Mouse (Mus musculus) left cerebral cortex, postnatal 10 days (tissue): ENCODE measurements around the gene Zfp319. TPM values are rescaled to one million over a fixed set of nuclear protein-coding genes. Genes with fewer than 3 reads are reported as not detected.

Experiments used
- DNase-seq, 2 experiments: peaks; one replicate each; pipeline ENCODE4 v3.0.0; 2021 to 2022; ENCODE audit warnings: low spot score in 2 of 2, mixed read lengths in 1 of 2; ENCODE audit errors: extremely low spot score in 1 of 2
- intact Hi-C: fragments of 180-260 bp; cut with DNase I; formaldehyde crosslinking; loops from one replicate; pipeline ENCODE4 v1.15.1; 2025
- total RNA-seq, 2 experiments: library from RNA; stranded (reverse); gene quantifications; 2 replicates each; pipeline ENCODE4 v1.2.3; 2021

The Zfp319 gene
- total RNA-seq, 2 experiments from 2014 or later, result 17.0 to 18.0 TPM

- no peak for DNase-seq
- intact Hi-C loops, result no loop called here
Observed at GRCm38 (mm10) chr8:95323201-95323600, 8.5 kb downstream of the Zfp319 start.

DNA sequence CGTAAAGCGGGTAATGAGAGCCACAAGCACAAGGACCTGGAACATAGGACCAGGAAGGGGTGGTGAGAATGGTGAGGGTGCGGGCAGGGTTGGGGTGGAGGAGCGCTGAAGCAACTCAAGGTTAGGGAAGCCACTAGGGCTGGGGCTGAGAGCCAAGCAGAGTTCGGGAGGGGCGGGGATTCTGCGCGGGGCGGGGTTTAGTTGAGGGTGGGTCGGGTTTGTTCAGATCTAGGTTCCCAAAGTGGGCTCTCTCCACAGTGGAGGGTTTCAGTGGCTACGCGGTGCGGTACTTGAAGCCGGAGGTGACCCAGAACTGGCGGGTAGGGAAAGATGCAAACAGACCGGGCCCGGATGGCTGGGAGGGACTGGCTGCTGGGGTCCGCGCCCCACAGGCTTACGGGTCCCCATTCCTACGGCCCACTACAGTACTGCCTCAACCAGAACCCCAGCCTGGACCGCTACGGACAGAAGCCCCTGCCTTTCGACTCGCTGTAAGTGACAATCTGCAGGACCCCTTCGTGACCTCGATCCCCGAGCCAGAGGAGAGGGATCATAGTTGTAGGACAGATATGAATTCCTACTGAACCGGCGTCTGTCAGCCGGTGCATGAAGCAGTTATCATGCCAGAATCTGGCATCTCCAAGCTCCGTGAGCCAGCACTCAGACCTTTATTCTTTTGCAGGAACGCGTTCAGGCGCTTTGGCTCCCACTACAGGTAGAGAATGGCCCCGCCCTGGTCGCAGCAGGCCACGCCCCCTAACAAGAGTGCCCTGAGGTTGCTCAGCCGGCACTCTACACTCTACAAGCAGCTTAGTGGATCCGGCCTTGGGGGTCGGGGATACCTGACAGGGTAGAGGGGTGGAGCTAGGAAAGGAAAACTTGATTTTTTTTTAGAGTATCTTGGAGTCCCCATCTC lies 11.3 kb downstream of the Zfp319 start:
- intact Hi-C loops, result no loop called here
- DNase-seq, result peak in 1 of 2 experiments; percentile 68

DNA sequence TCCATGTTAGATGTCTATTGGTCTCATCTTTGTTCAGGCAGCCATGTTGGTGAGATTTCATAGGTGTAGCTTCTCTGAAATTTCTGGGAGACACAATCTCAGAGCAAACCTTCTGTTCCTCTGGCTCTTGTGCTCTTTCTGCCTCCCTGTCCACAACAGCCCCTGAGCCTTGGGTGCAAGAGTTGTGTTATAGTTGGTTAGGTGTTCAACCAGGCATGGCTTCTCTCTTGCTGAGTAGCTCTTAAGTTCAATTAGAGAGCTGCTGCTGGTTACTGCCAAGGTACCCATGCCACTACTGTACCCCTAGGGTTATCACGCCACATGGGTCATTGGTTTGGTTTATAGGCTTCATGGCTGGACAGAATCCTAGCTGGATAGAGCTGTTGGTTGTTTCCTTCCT lies 16.4 kb downstream of the Zfp319 start:
- DNase-seq, result no peak
- intact Hi-C loops, result loop anchor here (10.0 kb wide), 1 partner anchor 211 kb away; no protein-coding TSS in a partner anchor

DNA sequence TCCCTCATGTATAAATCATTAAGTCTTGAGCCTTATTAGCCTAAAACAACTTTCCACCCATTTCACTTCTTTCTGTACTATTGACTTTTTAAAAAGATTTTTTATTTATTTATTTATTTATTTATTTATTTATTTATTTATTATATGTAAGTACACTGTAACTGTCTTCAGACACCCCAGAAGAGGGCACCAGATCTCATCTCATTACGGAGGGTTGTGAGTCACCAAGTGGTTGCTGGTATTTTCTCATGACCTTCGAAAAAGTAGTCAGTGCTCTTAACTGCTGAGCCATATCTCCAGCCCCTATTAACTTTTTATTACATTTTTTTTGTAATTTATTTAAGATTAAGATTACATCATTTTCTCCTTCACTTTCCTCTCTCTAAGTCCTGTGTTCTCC lies 17.0 kb downstream of the Zfp319 start:
- intact Hi-C loops, result loop anchor here (10.0 kb wide), 1 partner anchor 210 kb away; no protein-coding TSS in a partner anchor
- no peak for DNase-seq

DNA sequence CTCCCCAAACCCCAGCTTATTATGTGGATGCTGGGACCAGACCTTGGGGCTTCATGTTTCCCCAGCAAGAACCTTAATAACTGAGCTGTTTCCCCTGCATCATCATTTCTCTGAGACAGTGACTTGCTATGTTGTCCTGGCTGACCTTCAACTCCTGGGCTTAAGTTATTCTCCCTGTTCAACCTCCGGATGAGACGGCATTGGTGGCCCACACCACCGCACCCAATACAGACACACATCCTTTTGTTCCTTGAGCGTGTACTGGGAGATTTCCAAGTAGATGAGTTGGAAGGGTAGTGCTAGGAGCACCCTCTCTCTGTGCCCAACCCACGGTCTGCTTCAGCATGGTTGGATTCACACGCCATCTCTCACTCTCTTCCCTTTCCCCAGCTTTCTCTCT lies 17.9 kb downstream of the Zfp319 start:
- DNase-seq, result no peak
- intact Hi-C loops, result loop anchor here (10.0 kb wide), 1 partner anchor 209 kb away; no protein-coding TSS in a partner anchor

- peak in 1 of 2 experiments; percentile 63 for DNase-seq
- intact Hi-C loops, result loop anchor here (10.0 kb wide), 1 partner anchor 208 kb away; no protein-coding TSS in a partner anchor
Observed at GRCm38 (mm10) chr8:95312836-95313235, 18.9 kb downstream of the Zfp319 start.

- intact Hi-C loops, result loop anchor here (10.0 kb wide), 1 partner anchor 206 kb away; no protein-coding TSS in a partner anchor
- DNase-seq, result no peak
Observed at GRCm38 (mm10) chr8:95310342-95310970, 21.3 kb downstream of the Zfp319 start, which contains the start of gene Tepp. Gene Tepp (plus strand): TSS chr8:95310566.

DNA sequence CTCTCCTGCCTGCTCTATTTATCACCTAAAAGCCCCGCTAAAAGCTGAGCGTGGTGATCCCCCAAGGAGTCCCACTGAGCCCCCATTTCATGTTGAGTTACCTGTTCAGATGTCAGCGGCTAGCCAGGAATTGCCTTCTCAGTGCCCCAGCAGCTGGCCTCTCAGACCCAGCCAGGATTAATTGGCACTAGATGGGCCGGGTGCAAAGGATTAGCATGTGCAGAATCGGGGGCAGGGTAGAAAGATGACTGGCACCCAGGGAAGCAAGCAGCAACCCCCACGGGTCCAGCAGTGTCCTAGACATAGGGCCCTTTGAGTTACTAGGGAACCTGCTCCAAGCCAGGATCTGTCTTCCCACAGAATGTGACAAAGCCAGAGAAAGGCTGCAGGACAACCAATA lies 25.3 kb downstream of the Zfp319 start, which contains the start of gene Cngb1:
TSS of gene Cngb1 (minus strand) at position 155 of the 400 bp plus-strand sequence.
- intact Hi-C loops, result no loop called here
- DNase-seq, result no peak

- intact Hi-C loops, result no loop called here
- no peak for DNase-seq
Observed at GRCm38 (mm10) chr8:95305526-95305925, 26.2 kb downstream of the Zfp319 start.

- no peak for DNase-seq
- intact Hi-C loops, result no loop called here
Observed at GRCm38 (mm10) chr8:95302410-95302809, 29.3 kb downstream of the Zfp319 start.

- intact Hi-C loops, result no loop called here
- DNase-seq, result peak in 1 of 2 experiments; percentile 67
Observed at GRCm38 (mm10) chr8:95293891-95294290, 37.9 kb downstream of the Zfp319 start.

DNA sequence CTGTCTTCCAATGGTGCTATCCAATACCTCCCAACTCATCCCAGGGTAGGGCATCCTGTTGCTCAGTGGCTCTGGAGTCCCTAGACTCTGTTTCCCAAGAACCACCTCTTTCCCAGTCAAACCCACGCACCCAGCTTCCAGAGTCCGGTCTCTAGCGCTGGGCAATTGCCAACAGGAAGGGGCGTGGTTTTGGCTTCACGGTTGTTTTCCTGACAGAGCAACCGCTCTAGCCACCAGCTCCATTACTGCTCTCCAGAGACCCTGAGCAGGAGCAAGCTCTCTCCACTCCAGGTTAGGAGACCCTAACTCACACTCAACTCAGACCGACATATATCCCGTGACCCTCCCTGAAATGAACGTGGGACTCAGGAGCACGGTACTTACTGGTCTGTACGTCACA lies 38.6 kb downstream of the Zfp319 start:
- intact Hi-C loops, result no loop called here
- DNase-seq, result peak in 1 of 2 experiments; percentile 90

DNA sequence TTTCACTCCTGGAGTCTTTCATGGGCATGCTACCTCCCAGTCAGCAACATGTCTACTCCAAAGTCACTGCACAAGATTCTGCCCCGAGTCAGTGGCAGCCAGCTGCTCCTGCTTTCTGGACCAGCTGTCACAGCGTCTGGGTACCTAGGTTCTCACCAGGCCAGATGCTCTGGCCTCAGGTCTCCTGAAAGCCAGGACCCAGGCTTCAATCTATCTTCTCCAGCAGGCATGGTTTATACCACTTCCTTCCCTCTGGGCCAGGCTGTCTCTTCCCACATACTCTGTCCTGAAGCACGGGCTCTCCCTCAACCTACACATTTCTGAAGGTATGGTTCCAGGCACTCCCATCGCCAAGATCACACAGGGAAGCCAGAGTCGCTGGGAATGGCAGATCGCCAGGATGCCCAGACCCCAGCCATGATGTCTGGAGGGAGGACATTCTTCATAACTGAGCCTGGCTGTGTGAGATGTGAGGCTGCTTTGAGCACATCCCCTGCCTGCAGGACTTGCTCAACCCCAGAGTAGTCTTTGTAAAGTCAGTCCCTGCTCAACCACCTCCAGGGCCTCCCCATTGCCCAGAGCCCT lies 42.6 kb downstream of the Zfp319 start:
- intact Hi-C loops, result no loop called here

DNA sequence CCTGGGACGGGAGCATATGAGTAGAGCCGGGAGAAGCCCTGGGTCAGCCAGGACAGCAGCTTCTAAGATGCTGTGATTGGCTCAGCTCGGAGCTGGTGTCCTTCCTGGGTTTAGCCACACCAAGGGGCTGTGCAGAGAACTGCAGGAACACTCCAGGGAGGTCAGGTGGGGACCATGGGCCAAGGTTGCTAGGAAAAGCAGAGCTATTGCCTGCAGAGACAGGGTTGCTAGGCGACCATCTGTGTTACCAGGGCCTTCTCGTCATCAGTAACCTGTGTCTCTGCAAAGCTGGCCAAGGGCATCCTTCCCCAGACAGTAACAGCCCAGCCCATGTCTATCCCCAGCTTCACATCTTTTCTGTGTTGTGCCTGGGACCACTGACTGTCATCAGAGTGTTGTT lies 50.3 kb downstream of the Zfp319 start:
- intact Hi-C loops, result no loop called here
- peak in 1 of 2 experiments; percentile 9 for DNase-seq

More for the DNA sequence above, 42.6 kb downstream of the Zfp319 start:
- no peak for DNase-seq

Other genes with a start within 250 kb of the Zfp319 start
- 10 to 100 TPM; 56.2 to 58.6 TPM for gene Kifc3, start 129.1 kb downstream of the Zfp319 start, total RNA-seq
- gene Cngb1, start 25.4 kb downstream of the Zfp319 start, total RNA-seq, result under 1 TPM; 0.58 to 0.71 TPM
- gene Tepp, start 21.4 kb downstream of the Zfp319 start, total RNA-seq, result 1 to 10 TPM; 1.7 to 2.3 TPM
- gene Usb1, start 334 bp upstream of the Zfp319 start, total RNA-seq, result 10 to 100 TPM; 19.0 to 19.4 TPM
- 10 to 100 TPM; 29.5 to 31.9 TPM for gene Mmp15, start 20.3 kb upstream of the Zfp319 start, total RNA-seq
- 10 to 100 TPM; 69.4 to 72.6 TPM for gene Cfap20, start 102.9 kb upstream of the Zfp319 start, total RNA-seq
- 100 to 1,000 TPM in 1 of 2 experiments, 10 to 100 TPM in 1; 93.5 to 101 TPM for gene Csnk2a2, start 158.1 kb upstream of the Zfp319 start, total RNA-seq
- 1 to 10 TPM in 1 of 2 experiments, under 1 TPM in 1; 0.73 to 1.4 TPM for gene Ccdc113, start 202.1 kb upstream of the Zfp319 start, total RNA-seq
- gene Prss54, start 244.4 kb upstream of the Zfp319 start, total RNA-seq, result not detected